Mouse (Mus musculus): Measurements from ENCODE around the gene Prmt6.
A peak's percentile ranks its signal among the peaks of the same experiment; 100 is the strongest.

Gene Prmt6

GRCm38 (mm10) chr3:110250839-110251700 lies at the start of gene Prmt6:
Gene Prmt6, minus strand, starts transcription at chr3:110250998.
- peak; percentile 87 for DNase-seq (ENCODE audit: low read depth, low spot score)

GRCm38 (mm10) chr3:110290485-110291045 lies 39.8 kb upstream of the Prmt6 start:
- DNase-seq (ENCODE audit: low read depth, low spot score), result no peak

GRCm38 (mm10) chr3:110282651-110283050 lies 31.9 kb upstream of the Prmt6 start:
- DNase-seq (ENCODE audit: low read depth, low spot score), result no peak

- DNase-seq (ENCODE audit: low read depth, low spot score), result peak; percentile 9
Measured at GRCm38 (mm10) chr3:110267790-110268189, 17.0 kb upstream of the Prmt6 start.

GRCm38 (mm10) chr3:110253105-110253504 lies 2.3 kb upstream of the Prmt6 start:
- no peak for DNase-seq (ENCODE audit: low read depth, low spot score)

GRCm38 (mm10) chr3:110249891-110250838 lies 633 bp downstream of the Prmt6 start:
- peak; percentile 55 for DNase-seq (ENCODE audit: low read depth, low spot score)

GRCm38 (mm10) chr3:110236819-110237463 lies 13.9 kb downstream of the Prmt6 start:
- no peak for DNase-seq (ENCODE audit: low read depth, low spot score)
